Mouse (Mus musculus) thymus, adult 2 months (tissue): ENCODE results near the gene Tmem132d.

Source experiments
- CTCF ChIP-seq: fragments of 200-500 bp; IDR thresholded peaks from 2 replicates; pipeline ENCODE4 v1.5.1; 2012; ENCODE audit warnings: mild to moderate bottlenecking, control low read depth, low read length, moderate library complexity, borderline replicate concordance; ENCODE audit not compliant: control insufficient read depth, poor library complexity, insufficient read depth; ENCODE audit errors: extremely low read depth
- POLR2A ChIP-seq: fragments of 200-500 bp; IDR thresholded peaks from 2 replicates; pipeline ENCODE4 v1.6.1; 2012; ENCODE audit warnings: mild to moderate bottlenecking, low read length, control low read depth, moderate library complexity; ENCODE audit not compliant: control insufficient read depth, poor library complexity, insufficient read depth; ENCODE audit errors: extremely low read depth

GRCm38 (mm10) chr5:127800907-127801306 is 632.0 kb downstream of the Tmem132d start:
- TF ChIP-seq CTCF (no peak), POLR2A (no peak)
